Mouse (Mus musculus) small intestine, adult 2 months (tissue): Measurements from ENCODE around the gene Gpr107.

Experiments used
- CTCF ChIP-seq: fragments of 200-500 bp; IDR thresholded peaks from 2 replicates; pipeline ENCODE4 v1.5.1; 2012; ENCODE audit warnings: low read depth, mild to moderate bottlenecking, control low read depth, inconsistent platforms, low read length, moderate library complexity, mixed read lengths; ENCODE audit not compliant: insufficient replicate concordance, insufficient read length; ENCODE audit errors: extremely low read depth
- POLR2A ChIP-seq: fragments of 200-500 bp; IDR thresholded peaks from 2 replicates; pipeline ENCODE4 v1.6.1; 2012; ENCODE audit warnings: low read depth, mild to moderate bottlenecking, control low read depth, inconsistent platforms, low read length, moderate library complexity

DNA sequence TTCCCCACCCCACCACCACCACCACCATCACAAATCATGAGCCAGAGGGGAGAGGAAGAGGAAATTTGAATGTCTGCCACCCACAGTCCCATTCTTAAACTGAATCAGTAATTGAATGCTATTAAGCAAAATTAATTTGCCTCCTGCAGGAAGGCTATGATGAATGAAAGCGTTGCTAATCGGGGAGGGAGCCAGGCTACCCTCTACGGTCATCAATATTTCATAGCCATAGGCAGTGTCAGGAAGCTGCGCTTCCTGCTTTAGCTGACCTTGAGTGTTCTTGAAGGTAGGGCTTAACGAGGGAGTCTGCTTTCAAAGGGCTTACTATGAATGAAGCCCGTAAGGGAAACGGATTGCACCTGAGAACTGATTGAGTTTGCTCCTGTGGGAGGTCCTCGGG lies 54.8 kb downstream of the Gpr107 start:
- TF ChIP-seq CTCF, result no peak
- TF ChIP-seq POLR2A, result no peak
